Comparison of ENCODE assay signal across 8 mouse cellular contexts in the genomic region with DNA sequence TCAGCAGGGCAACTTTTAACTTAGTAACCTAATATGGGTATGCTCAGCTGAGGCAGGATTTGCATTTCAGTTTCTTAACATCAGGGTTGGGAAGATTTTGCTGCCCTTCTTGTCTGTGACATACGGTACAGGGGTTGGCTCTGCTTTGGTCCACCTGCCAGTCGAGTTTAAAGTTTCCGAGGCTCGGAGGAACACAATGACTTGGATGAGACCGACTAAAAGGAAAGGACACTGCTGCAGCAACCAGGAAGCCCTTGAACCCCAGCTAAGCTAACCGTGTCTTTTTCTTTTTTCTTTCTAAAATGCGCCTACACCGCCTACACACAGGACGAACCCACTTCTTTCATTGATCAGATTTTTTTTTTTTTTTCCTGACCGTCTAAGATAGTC. TPM values are rescaled to one million over a fixed set of nuclear protein-coding genes. Genes with fewer than 3 reads are reported as not detected.
DNase-seq lines count a peak whose midpoint lies in the region; ATAC-seq and TF ChIP-seq lines count a peak whose summit lies in the region.

Gene Lurap1l (plus strand): TSS at position 166 of the 390 bp plus-strand sequence.

- peak; percentile 41 for ATAC-seq in hindbrain, postnatal 0 days
- peak; percentile 54 for ATAC-seq in stomach, embryonic 14.5 days (ENCODE audit: insufficient number of reproducible peaks, insufficient read depth, low FRiP score, low read depth)
- no peak for ATAC-seq in monocyte, adult 5-6 weeks (replicated peaks; ENCODE audit: insufficient number of reproducible peaks, low FRiP score, low TSS enrichment, poor library complexity, severe bottlenecking)

- no peaks in the 10 kb centered on the region for H3K9me3 ChIP-seq in hindbrain, postnatal 0 days (ENCODE audit: low read length)
- H3K9me3 ChIP-seq in midbrain, embryonic 10.5 days (replicated peaks), result no peaks in the 10 kb centered on the region
- H3K9me3 ChIP-seq in stomach, embryonic 14.5 days (ENCODE audit: control insufficient read depth, low read depth, low read length), result no peaks in the 10 kb centered on the region

- DNase-seq in adipocyte (ENCODE audit: low spot score), result peak; percentile 82
- DNase-seq in cerebellum, postnatal 25 days, result peak; percentile 23 to 30
- DNase-seq in gastrocnemius, postnatal 10 days, result peak; percentile 22
- peak; percentile 80 for DNase-seq in hindbrain, postnatal 0 days (ENCODE audit: low spot score)
- DNase-seq in left cerebral cortex, postnatal 14 days (ENCODE audit: low spot score in 2 of 2), result peak; percentile 15 to 49
- peak; percentile 55 for DNase-seq in midbrain, embryonic 10.5 days (ENCODE audit: low spot score)

- H3K9ac ChIP-seq in hindbrain, postnatal 0 days (replicated peaks; ENCODE audit: low read length), result peak within 1 kb of the TSS; percentile 86
- H3K9ac ChIP-seq in stomach, embryonic 14.5 days (replicated peaks; ENCODE audit: low read depth, low read length), result peak within 1 kb of the TSS; percentile 78

- intact Hi-C loops in left cerebral cortex, postnatal 14 days (cut with DNase I), result loop anchor here (5.0 kb wide), 1 partner anchor 37 kb away; no protein-coding TSS in a partner anchor

- peak within 1 kb of the TSS; percentile 95 for H3K27ac ChIP-seq in hindbrain, postnatal 0 days
- peak within 1 kb of the TSS; percentile 91 for H3K27ac ChIP-seq in midbrain, embryonic 10.5 days (replicated peaks)
- peak within 1 kb of the TSS; percentile 77 for H3K27ac ChIP-seq in stomach, embryonic 14.5 days (ENCODE audit: low read length)

- under 1% methylated on average over 10 of the region's 10 CpGs for WGBS in hindbrain, postnatal 0 days
- under 1% methylated on average over 10 of the region's 10 CpGs for WGBS in midbrain, embryonic 10.5 days
- WGBS in stomach, embryonic 14.5 days, result under 1% methylated on average over 10 of the region's 10 CpGs

- H3K4me3 ChIP-seq in hindbrain, postnatal 0 days (ENCODE audit: low read length), result peak within 1 kb of the TSS; percentile 81
- peak within 1 kb of the TSS; percentile 77 for H3K4me3 ChIP-seq in midbrain, embryonic 10.5 days
- H3K4me3 ChIP-seq in stomach, embryonic 14.5 days (ENCODE audit: low read depth, low read length), result peak within 1 kb of the TSS; percentile 80

- no peak for TF ChIP-seq CTCF in hindbrain, postnatal 0 days (IDR thresholded peaks at IDR 0.05; ENCODE audit: low read depth)

- peak within 1 kb of the TSS; percentile 78 for H3K4me2 ChIP-seq in hindbrain, postnatal 0 days (ENCODE audit: low read depth, low read length)
- peak within 1 kb of the TSS; percentile 75 for H3K4me2 ChIP-seq in stomach, embryonic 14.5 days (replicated peaks; ENCODE audit: low read depth, low read length)

- no peaks in the 10 kb centered on the region for H3K27me3 ChIP-seq in hindbrain, postnatal 0 days (ENCODE audit: insufficient read depth, low read length)
- H3K27me3 ChIP-seq in midbrain, embryonic 10.5 days (ENCODE audit: low read depth, poor library complexity, severe bottlenecking), result no peaks in the 10 kb centered on the region
- no peaks in the 10 kb centered on the region for H3K27me3 ChIP-seq in stomach, embryonic 14.5 days (ENCODE audit: control insufficient read depth, insufficient read depth, low read length)

- peaks cover 6% of the 10 kb centered on the region; the same call in 1 of the 2 replicates for H3K4me1 ChIP-seq in hindbrain, postnatal 0 days (ENCODE audit: insufficient read depth, low read length)
- H3K4me1 ChIP-seq in midbrain, embryonic 10.5 days, result peaks cover 7% of the 10 kb centered on the region; the same call in 1 of the 2 replicates
- no peaks in the 10 kb centered on the region for H3K4me1 ChIP-seq in stomach, embryonic 14.5 days (ENCODE audit: control insufficient read depth, insufficient read depth, low read length)

- H3K36me3 ChIP-seq in hindbrain, postnatal 0 days (ENCODE audit: insufficient read depth, low read length), result no peaks in the 10 kb centered on the region
- H3K36me3 ChIP-seq in midbrain, embryonic 10.5 days, result no peaks in the 10 kb centered on the region
- no peaks in the 10 kb centered on the region for H3K36me3 ChIP-seq in stomach, embryonic 14.5 days (ENCODE audit: control insufficient read depth, insufficient read depth, low read length)

RNA-seq across cellular contexts. Expression of gene Lurap1l, which starts in this region (rescaled TPM):
- 1 to 10 TPM; 5.6 to 6.5 TPM for total RNA-seq in gastrocnemius, postnatal 10 days (2021)
- total RNA-seq in hindbrain, postnatal 0 days (2014; rRNA removed), result 10.0 and 13.5 TPM in 2 replicates
- 9.1 and 9.5 TPM in 2 replicates for polyA plus RNA-seq in hindbrain, postnatal 0 days (2015; fragmentation: Nextera tagmentation; extraction: Ambion mirVana)
- 1 to 10 TPM; 6.3 to 7.0 TPM for total RNA-seq in left cerebral cortex, postnatal 14 days (2021)
- 2.4 and 3.0 TPM in 2 replicates for polyA plus RNA-seq in midbrain, embryonic 10.5 days (2016; fragmentation: Nextera tagmentation; extraction: Ambion mirVana)
- 25.2 and 27.4 TPM in 2 replicates for polyA plus RNA-seq in stomach, embryonic 14.5 days (2014; fragmentation: Nextera tagmentation; extraction: Ambion mirVana)
- not detected in 3 replicates for total RNA-seq in monocyte, adult 5-6 weeks (2017)

Comparison
In these comparisons a context has a peak if more than half of its experiments do, and no peak if none do; other contexts are left out.
1. DNase-seq: peak in every context shown above with its lines; median percentile 82 in adipocyte; 80 in hindbrain, postnatal 0 days; 55 in midbrain, embryonic 10.5 days; 32 in left cerebral cortex, postnatal 14 days; 26 in cerebellum, postnatal 25 days; 22 in gastrocnemius, postnatal 10 days.